Mouse (Mus musculus) forebrain, embryonic 16.5 days (tissue): ENCODE data around the gene Olfr1404. TPM values are rescaled to one million over a fixed set of nuclear protein-coding genes. Genes with fewer than 3 reads are reported as not detected.

Source experiments
- ATAC-seq: fragments of 200-750 bp; cut with Nextera tagmentation; 2 replicates; pipeline ENCODE4 v1.8.0; 2017; ENCODE audit warnings: mild to moderate bottlenecking, moderate library complexity
- H3K27ac ChIP-seq: fragments of 300-500 bp; sonication (generic); 2 replicates; pipeline ENCODE4 v1.5.1; 2014; ENCODE audit warnings: low read length, control low read depth
- H3K27me3 ChIP-seq: fragments of 300-500 bp; sonication (generic); replicated peaks from 2 replicates; pipeline ENCODE4 v1.6.1; 2014; ENCODE audit warnings: low read length; ENCODE audit not compliant: control insufficient read depth, insufficient read depth
- H3K36me3 ChIP-seq: fragments of 300-500 bp; sonication (generic); 2 replicates; pipeline ENCODE4 v1.6.1; 2014; ENCODE audit not compliant: control insufficient read depth, insufficient read depth
- H3K4me1 ChIP-seq: fragments of 300-500 bp; sonication (generic); replicated peaks from 2 replicates; pipeline ENCODE4 v1.6.1; 2014; ENCODE audit warnings: low read length; ENCODE audit not compliant: control insufficient read depth, insufficient read depth
- H3K4me2 ChIP-seq: fragments of 300-500 bp; sonication (generic); 2 replicates; pipeline ENCODE4 v1.6.1; 2014; ENCODE audit warnings: mild to moderate bottlenecking, low read length, control low read depth
- H3K4me3 ChIP-seq: fragments of 300-500 bp; sonication (generic); replicated peaks from 2 replicates; pipeline ENCODE4 v1.5.1; 2014; ENCODE audit warnings: mild to moderate bottlenecking, low read length, control low read depth
- H3K9ac ChIP-seq: fragments of 300-500 bp; sonication (generic); replicated peaks from 2 replicates; pipeline ENCODE4 v1.6.1; 2014; ENCODE audit warnings: low read depth, low read length, control low read depth
- H3K9me3 ChIP-seq: fragments of 300-500 bp; sonication (generic); 2 replicates; pipeline ENCODE4 v1.6.1; 2016; ENCODE audit warnings: low read length; ENCODE audit not compliant: control insufficient read depth
- WGBS: fragments of 180-500 bp; shearing (Covaris S2); extraction: QIAGEN DNeasy Blood & Tissue Kit; methylation state at CpG from one replicate; pipeline ENCODE4 v1.1.7; 2014; 5-methylcytosine and 5-hydroxymethylcytosine counted together
- polyA plus RNA-seq: library from polyadenylated mRNA; unstranded; fragments of >200 nt; fragmentation: Nextera tagmentation; extraction: Ambion mirVana; gene quantifications from 2 replicates; pipeline ENCODE4 v1.2.1, GENCODE M21; 2015

Olfr1404 gene
- polyA plus RNA-seq, 1 experiment from 2014 or later, result not detected

GRCm38 (mm10) chr1:173249888-173250287 is 37.7 kb downstream of the Olfr1404 start:
- Histone ChIP-seq H3K4me1 (no peaks in the 10 kb centered on the region), H3K4me2 (no peak overlapping the region), H3K27ac (no peak overlapping the region), H3K9me3 (no peaks in the 10 kb centered on the region), H3K27me3 (no peaks in the 10 kb centered on the region), H3K9ac (no peak overlapping the region), H3K36me3 (no peaks in the 10 kb centered on the region), H3K4me3 (no peak overlapping the region)
- no peak for ATAC-seq
- 92% methylated on average over 3 of the region's 3 CpGs for WGBS

- Histone ChIP-seq H3K9me3 (no peaks in the 10 kb centered on the region), H3K9ac (no peak within 1 kb of the TSS), H3K27ac (no peak within 1 kb of the TSS), H3K4me1 (no peaks in the 10 kb centered on the region), H3K4me3 (no peak within 1 kb of the TSS), H3K36me3 (no peaks in the 10 kb centered on the region), H3K4me2 (no peak within 1 kb of the TSS), H3K27me3 (no peaks in the 10 kb centered on the region)
- no peak for ATAC-seq
Measured at GRCm38 (mm10) chr1:173265701-173266100, 53.5 kb downstream of the Olfr1404 start, which contains the start of gene Olfr418. Gene Olfr418 (plus strand): TSS chr1:173266001.

Other genes starting within 250 kb of the Olfr1404 start
- gene Olfr1408, start 75.0 kb upstream of the Olfr1404 start, polyA plus RNA-seq, result not detected in 2 replicates
- gene Olfr1406, start 21.8 kb upstream of the Olfr1404 start, polyA plus RNA-seq, result not detected in 2 replicates
- not detected in 2 replicates for gene Olfr218, start 14.6 kb upstream of the Olfr1404 start, polyA plus RNA-seq
- gene Fcer1a, start 14.8 kb downstream of the Olfr1404 start, polyA plus RNA-seq, result not detected in 2 replicates
- gene Olfr418, start 53.6 kb downstream of the Olfr1404 start, polyA plus RNA-seq, result not detected in 2 replicates
- not detected in 2 replicates for gene Mptx2, start 65.4 kb downstream of the Olfr1404 start, polyA plus RNA-seq
- gene Ackr1, start 121.4 kb downstream of the Olfr1404 start, polyA plus RNA-seq, result 12.4 and 14.0 TPM in 2 replicates
- gene Aim2, start 138.5 kb downstream of the Olfr1404 start, polyA plus RNA-seq, result 3.0 and 4.0 TPM in 2 replicates
- gene Cadm3, start 155.3 kb downstream of the Olfr1404 start, polyA plus RNA-seq, result 33.8 and 47.1 TPM in 2 replicates